Mouse (Mus musculus): ENCODE measurements around the gene Ctxn2.

Ctxn2 gene

GRCm38 (mm10) chr2:125196771-125197170 is 60.3 kb downstream of the Ctxn2 start:
- no peak for DNase-seq (ENCODE audit: low spot score)

Measured in yolk sac, embryonic 10.5 days (tissue).